Mouse (Mus musculus): ENCODE results near the gene Bcam.

Gene Bcam

DNA sequence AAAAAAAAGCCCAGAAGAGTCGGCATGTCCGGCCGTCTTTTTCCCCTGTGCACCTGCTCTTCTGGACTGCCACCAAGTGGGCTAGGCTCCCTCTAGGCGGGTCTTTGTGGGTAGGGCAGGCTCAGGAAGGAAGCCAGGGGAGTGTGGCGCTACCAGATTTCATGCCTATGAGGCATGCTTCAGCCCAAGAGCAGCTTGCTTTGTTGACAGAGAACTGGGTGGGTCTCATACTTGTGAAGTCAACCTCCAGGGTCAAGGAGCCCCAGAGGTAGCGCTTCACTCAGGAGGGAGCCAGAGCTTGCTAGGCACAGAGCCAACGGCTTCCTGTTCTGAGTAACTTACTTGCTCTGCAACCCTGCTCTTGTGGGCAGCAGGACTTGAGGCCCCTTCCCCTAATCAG is 17.2 kb downstream of the Bcam start:
- DNase-seq (ENCODE audit: low read depth, low spot score), result no peak

DNA sequence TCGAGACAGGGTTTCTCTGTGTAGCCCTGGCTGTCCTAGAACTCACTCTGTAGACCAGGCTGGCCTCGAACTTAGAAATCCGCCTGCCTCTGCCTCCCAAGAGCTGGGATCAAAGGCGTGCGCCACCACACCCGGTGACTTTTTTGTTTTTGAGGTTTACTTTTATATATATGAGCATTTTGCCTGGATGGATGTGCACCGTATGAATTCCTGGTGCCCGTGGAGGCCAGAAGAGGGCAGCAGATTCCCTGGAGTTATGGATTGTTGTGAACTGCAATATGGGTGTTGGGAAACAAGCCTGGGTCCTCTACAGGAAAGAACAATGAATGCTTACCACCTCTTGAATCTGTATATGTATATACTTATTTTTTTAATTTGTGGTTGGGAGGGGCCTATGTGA is 18.2 kb downstream of the Bcam start:
- no peak for DNase-seq (ENCODE audit: low read depth, low spot score)

DNA sequence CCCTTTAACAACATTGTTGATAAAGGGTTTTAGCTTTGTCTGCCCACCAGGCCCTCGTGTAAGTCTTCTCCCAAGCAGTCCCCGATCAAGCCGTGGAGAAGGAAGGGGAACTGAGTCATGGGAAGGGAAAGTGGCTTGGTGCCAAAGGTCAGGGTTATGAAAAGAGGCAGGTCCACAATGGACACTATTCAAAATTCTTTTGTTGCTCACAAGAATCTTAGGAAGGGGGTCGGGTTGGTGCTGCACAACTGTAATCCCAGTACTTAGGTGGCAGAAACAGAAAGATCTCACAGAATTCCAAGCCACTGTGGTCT is 19.8 kb downstream of the Bcam start:
- DNase-seq (ENCODE audit: low read depth, low spot score), result no peak

DNA sequence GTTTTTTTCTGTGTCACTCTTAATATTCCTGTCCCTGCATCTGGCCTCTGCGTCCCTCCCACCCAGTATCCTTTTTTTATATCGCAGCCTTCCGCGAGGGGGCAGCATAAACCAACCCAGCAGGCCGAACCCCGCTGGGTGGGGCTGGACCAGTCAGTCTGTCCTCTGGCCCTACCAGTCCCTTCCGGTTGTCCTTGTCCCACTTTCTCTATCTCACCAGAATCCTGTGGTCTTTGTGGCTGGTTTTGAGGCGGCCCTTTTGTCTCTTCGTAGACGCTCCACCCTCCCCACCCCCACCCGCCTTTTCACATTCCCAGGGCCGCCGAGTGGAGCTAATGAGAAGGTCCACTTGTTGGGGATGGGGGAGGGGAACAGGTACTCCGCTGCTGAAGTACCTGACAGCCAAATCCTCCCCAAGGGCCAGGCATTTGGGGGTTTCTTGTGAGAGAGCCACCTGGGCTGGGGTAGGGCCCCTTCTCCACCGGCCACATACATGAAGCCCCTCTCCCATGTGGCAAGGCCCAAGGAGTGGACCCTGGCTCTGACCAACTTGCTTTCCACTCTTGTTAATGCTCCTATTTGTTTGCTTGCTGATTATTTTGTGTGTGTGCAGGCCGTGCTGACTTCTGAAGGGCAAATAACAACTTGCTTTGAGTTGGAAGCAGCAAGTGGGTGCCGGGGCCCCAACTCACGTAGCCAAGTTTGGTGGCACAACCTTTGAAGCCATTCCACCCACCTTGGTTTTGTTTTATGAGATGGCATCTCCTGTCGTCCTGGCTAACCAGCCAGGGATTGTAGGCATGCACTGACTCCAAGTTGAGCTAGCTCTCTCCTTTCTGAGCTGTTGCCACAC is 20.4 kb downstream of the Bcam start, which contains the start of gene Nectin2:
Gene Nectin2, minus strand, starts transcription at position 267 of the 853 bp plus-strand sequence.
- DNase-seq (ENCODE audit: low read depth, low spot score), result peak; percentile 68

DNA sequence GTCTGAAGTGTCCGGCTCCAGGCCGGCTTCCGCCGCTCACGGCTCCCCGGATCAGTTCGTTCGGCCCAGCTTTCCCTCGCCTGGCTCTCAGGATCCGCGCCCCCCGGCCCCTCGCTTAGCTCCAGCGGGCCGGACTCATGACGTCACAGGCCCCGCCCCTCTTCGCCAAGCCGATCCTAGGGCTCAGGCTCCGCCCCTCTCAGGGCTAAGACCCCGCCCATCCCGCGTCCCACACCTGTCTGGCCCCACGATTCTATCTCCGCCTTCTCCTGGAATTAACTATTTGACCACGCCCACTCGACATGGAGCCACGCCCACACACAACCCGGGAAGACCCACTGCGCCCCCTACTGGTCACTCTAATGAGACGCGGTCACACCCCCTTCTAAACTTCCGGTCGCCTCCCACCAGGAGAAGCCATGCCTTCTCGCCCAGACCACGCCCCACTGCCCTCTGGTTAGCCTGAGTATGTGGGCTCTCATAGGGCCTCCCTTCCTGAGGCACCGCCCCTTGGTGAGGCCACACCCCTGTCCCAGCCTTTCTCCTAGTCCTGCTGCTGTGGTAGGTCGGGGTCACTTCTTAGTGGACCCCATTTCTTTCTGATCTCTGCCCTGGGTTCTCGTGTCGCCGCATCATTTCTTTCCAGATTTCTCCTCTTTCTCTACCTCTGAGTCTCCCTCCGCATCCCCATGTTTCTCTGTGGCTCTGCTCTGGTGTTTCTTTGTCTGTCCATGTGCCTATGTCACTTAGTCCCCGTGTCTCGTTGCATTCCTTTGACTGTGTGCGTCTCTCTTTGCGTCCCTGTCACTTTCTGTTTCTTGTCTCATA is 21.2 kb downstream of the Bcam start:
- peak; percentile 80 for DNase-seq (ENCODE audit: low read depth, low spot score)

DNA sequence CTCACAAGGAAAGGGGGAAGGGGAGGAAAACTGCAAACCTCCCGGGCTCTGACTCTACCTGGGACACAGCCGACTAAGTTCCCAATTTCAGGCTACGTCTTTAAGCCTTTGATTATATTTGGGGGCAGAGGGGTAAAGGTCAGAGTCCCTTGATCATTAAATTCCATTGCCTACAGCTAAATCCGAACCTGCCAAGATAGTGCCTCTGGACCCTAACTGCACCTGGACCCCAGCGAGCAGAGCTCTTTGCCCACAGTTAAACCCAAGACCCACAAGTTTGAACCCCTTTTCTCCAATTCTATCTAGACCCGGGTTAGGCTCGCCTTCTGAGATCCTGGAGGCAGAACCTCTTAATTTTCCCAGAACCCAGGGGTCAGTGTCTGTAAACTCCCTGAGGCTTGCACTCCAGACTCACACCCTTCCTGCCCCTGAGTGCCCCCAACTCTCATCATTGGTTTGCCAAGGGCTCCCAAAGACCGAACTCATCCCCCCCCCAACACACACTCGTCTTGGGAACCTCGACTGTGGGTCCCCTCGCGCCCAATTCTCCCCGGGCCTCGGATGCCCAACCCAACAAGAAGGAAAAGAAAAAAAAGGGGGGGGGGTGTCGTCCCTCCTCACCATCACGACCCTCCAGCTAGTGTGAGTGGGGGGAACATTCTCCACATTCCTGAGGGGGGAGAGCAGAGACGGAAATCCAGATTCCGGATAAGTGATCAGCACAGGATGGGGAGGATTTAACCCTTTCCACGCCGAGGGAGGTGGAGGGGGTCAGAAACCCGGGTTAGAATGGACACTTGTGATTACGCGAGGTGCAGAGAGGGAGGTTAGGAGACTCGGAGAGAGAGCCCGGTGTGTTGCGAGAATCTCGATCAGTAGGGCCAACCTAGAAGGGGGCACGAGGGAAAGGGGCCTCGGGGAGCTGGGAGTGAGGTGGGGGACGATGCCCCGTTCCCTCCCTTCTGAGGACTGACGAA is 22.3 kb downstream of the Bcam start:
- no peak for DNase-seq (ENCODE audit: low read depth, low spot score)

DNA sequence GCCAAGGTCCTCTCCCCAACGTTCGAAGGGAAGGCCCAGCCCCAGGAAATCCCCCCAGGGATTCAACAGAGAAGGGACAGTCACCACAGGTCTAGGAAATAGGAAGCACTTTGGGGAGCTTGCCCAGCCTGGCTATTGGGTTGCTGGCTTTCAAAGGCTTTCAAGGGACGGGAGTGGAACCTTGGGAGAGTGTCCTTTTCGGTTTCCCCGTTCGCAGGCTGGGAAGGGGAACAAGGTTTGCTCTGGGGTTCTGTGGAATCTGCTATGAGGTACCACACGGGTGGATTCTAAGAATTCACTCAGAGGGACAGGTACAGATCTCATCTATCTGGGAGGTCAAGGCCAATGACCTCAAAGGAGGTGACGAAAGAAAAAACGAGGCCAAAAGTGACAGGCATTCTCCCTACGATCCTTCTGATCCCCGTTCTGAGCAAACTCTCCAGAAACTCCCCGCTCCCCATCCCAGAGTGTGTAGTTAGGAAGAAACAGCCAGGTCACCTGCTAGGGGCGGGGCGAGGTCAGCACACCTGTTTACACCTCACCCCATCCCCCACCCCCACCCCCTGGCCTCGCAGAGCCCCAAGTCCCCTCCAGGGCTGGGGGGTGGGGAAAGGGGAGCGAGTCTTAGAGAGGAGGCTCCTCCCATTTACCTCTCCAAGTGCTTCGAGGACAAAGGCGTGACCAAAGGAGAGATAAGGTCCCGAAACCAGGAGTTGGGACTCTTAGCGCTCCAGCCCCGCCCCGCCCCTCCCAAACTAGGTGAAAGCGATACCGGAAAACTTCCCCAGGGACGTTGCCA is 23.2 kb downstream of the Bcam start:
- DNase-seq (ENCODE audit: low read depth, low spot score), result peak; percentile 10

DNA sequence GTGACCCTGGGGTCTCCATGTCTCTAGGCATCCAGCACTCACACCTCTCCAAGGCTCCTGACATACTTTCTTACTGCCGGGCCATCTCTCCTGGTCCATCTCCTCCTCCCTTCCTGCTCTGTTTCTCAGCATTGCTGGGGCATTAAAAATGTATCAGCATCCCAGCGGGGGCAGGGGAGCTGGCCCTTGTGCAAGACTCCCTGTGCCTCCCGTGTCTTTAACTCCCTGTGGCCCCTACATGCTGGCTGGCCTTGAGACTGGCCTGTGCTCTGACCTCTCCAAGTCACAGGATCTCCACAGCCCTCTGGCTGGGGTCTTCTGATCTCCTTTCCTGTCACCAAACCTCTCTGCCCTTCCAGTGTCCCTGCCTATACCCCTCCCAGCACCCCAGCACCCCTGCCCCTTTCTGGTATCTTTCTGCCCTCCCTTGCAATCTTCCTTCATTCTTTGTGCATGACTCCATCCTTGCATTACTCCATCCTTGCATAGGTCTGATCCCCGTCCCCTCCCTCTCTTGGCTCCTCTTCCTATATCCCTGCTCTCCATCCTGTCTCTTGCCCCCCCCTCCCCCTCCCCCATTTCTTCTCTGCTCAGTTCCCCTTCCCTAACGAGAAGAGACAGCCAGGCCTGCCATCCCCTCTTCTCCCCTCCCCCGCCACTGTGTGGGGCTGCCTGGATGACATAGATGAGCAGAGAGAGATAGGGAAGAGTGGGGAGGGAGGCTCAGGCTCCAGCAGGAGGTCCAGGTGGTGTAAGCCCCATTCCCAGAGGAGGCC is 24.2 kb downstream of the Bcam start:
- DNase-seq (ENCODE audit: low read depth, low spot score), result no peak

DNA sequence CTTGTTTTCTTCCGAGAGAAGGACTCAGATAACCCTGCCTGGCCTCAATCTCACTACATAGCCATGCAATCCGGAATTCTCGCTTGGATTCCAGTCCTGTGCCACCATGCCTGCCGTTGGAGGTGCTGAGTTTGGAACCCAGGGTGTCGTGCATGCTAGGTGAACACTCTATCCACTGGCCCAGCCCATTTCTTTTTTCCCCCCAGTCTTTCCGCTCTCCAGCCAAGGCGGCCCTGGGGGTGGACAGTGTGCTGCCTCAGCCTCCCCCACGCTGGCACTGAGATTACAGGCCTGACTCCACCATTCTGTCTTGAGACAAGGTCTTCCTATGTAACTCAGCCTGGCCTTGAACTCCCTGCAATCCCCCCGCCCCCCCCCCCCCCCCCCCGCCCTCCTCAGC is 24.8 kb downstream of the Bcam start:
- no peak for DNase-seq (ENCODE audit: low read depth, low spot score)

DNA sequence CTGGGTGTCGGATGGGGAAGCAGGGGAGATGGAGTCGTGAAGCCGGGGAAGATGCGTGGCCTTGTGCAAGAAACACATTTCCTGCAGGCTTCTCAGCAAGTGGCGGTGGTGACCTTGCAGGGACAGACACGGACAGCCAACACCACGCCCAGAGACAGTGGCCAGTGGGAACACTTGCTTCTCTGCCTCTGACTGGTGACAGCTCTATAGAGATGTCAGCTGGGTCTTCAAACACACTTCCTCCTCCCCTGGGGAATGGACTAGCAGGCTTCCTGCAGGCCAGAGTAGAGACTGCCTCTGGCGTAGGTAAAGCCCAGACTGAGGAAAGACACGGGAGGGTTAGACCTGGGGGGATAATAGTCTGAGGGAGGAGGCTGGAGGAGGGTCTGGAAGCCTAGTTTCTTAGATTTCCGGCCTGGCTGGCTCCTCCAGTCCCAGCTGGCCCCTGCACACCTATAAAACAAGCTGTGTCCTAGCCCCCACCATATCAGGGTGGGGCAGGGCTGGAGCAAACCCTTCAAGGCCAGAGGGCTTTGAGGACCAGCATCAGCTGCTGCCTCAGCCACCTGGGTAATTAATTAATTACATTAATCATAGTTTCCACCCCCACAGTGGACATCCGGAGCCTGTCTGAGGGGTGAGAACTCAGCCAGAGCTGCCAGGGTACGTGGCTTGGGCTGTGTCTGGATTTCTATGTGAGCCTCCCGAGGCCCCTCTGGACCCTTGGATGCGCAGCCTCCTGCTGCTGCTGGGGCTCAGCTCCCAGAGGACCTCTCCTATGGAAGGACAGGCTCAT is 26.0 kb downstream of the Bcam start:
- DNase-seq (ENCODE audit: low read depth, low spot score), result no peak

DNA sequence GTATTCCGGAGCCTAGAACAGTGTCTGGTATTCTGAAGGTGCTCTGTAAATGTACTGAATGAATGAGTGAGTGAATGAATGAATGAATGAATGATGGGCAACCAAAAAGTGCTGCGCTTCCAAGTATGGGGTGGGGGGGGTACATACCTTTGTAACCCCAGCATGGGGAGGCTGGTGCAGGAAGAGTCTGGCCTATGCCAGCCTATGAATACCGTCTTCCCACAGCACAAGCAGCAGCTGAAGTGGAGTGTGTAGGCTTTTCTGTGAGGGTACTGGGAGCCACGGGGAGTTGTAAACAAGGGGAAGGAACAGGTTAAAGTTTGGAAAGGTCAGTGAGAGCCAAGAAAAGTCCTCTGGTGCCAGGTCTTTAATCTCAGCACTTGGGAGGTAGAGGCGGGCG is 27.0 kb downstream of the Bcam start:
- no peak for DNase-seq (ENCODE audit: low read depth, low spot score)

DNA sequence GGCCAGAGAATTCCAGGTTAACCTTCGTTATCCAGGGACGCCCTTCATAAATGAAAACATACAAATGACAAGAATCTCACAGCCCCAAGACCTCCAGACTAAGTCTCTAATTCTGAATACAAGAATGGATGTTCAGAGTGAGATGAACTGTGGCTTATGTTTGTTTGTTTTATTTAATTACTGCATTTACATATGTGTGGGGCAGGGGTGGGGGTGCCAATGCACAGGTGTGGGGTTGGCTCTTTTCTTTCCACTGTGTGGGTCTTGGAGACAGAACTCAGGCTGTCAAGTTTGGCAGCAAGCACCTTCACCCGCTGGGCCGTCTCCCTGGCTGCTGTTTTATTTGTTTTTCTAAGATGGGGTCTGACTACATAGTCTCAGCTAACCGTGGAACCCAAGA is 28.3 kb downstream of the Bcam start:
- no peak for DNase-seq (ENCODE audit: low read depth, low spot score)

DNA sequence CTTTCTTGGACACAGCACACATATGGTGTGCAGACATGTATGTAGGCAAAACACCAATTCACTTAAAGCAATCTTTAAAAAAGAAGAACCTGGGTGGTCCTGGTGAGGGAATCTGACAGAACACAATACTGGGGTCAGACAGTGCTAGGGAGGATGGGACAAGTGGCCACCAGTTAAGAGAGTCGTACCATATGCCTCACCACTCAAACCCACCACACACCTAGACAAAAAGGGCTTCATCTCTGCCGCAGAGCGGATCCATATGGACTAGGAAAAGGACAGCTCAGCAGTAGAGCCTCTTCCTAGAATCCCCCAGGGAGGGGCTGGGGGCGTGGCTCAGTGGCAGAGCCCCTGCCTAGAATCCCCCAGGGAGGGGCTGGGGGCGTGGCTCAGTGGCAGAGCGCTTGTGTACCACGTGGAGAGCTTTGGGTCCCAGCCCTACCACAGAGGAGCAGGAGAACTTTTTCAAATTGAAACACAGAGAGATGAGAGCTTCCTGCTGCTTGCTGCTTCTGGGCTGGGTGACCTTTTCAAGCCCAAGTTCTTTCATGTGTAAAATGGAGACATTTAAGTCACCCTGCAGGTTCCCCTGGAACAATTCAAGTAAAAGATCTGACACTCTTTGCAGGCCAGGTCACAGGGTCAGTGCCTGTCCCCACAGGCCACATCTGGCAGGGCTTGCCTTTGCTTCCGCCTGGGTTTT is 29.3 kb downstream of the Bcam start:
- DNase-seq (ENCODE audit: low read depth, low spot score), result no peak

DNA sequence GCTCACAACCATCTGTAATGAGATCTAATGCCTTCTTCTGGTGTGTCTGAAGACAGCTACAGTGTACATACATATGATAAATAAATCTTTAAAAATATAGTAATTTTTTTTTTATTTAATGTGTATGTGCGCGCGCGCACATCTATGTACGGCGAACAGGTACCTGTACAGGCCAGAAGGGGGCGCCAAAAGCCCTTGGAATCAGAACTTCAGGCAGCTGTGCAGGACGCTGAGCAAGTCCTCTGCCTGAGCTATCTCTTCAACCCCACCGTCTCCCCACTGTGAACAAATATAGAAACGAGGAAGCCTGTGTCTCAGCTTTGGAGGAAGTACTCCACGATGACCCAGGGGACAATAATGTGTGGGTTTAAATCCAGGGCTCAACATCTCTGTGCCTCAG is 30.5 kb downstream of the Bcam start:
- DNase-seq (ENCODE audit: low read depth, low spot score), result no peak

DNA sequence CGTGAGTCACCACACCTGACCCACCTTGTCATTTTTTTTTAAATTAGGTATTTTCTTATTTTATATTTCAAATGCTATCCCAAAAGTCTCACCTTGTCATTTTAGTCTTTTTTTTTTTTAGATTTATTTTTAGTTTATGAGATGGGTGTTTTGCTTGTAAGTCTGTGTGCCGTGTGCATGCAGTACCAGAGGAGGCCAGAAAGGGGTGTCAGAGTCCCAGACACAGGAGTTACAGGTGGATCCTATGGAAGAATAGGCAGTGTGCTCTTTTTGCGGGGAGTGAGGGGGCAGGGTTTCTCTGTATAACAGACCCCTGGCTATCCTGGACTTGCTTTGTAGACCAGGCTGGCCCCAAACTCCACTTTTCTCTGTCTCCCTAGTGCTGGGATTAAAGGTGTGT is 32.0 kb downstream of the Bcam start:
- no peak for DNase-seq (ENCODE audit: low read depth, low spot score)

DNA sequence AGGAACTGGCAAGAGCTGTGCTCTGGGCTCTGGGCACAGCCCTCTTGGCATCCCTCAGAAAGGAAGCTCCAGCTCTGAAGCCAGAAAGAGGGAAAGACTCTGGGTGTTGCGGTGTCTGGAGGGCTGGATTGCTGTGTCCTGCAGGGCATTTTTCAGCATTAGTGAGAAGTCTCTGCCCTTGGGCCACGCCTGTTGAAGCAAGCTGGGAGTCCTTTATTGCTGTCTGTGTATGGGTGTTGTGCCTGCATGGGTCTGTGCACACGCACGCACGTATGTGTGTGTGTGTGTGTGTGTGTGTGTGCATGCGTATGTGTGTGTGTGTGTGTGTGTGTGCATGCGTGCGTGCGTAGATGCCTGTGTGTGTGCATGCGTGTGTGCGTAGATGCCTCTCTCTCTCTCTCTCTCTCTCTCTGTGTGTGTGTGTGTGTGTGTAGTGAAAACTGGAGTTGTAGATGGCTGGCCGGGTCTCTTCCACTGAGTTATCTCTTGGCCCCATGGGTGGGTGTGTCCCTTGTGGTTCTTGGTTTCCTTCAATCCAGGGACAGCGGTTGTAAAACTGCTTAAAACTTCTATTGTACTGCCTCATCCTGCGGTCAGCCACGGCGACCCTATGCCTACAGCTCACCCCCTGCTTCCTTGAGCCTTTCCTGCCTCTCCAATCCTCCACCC is 34.3 kb downstream of the Bcam start:
- DNase-seq (ENCODE audit: low read depth, low spot score), result no peak

DNA sequence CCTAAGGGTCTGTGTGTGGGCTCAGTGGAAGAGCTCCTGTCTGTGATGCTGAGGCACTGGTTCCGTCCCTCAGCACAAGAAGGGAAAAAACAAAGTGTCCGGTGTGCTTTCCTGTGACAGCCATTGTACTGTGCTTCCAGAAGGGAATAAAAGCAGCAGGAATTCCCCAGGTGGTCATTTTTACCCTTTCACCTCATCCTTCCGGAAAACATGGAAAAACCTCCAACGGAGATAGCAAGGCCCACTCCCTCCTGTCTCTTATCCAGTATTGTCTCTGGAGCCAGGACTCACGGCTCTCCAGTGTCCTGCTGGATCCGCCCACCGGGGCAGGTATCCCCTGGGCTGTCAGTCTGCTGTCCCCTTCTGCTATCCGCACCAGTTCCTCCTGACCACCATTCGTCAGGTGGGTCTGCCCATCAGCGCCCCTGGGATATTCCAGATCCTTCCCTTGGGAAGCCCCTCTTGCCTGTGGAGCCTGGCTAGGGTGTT is 36.6 kb downstream of the Bcam start:
- no peak for DNase-seq (ENCODE audit: low read depth, low spot score)

DNA sequence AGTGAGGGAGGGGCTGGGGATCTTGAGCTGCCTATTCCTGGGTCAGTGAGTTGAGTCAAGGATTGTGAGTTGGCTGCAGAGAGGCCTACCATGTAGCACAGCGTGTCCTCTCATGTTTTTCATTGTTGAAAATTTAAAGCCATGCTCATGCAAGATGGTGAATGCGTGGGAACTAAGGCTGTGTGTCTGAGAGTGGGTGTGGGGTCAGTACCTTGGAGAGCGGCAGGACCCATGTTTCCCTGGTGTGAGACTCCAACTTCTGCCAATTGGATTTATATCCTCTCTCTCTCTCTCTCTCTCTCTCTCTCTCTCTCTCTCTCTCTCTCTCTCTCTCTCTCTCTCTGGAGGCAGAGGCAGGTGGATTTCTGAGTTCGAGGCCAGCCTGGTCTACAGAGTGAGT is 44.3 kb downstream of the Bcam start:
- DNase-seq (ENCODE audit: low read depth, low spot score), result no peak
